Mouse (Mus musculus): ENCODE results near the gene Gm17364. TPM values are rescaled to one million over a fixed set of nuclear protein-coding genes. Genes with fewer than 3 reads are reported as not detected.

The Gm17364 gene
- not detected in 2 replicates for total RNA-seq (2012; rRNA removed)
- polyA plus RNA-seq (2012; ENCODE audit: insufficient read depth in 1 of 2, insufficient read length in 2 of 2, low read depth in 1 of 2, low replicate concordance in 2 of 2, missing spikeins in 1 of 2), result not detected

- Histone ChIP-seq H3K4me3 (ENCODE audit: control insufficient read depth in 1 of 2, insufficient read depth in 1 of 2, low read depth in 2 of 2, low read length in 2 of 2) (no peak within 1 kb of the TSS), H3K27ac (ENCODE audit: control insufficient read depth, low read depth, low read length) (no peak within 1 kb of the TSS), H3K36me3 (ENCODE audit: control insufficient read depth in 1 of 2, insufficient read depth in 2 of 2, low read length in 2 of 2) (no peaks in the 10 kb centered on the region; a peak in 1 of 4 replicates), H3K4me1 (ENCODE audit: control insufficient read depth in 1 of 2, insufficient read depth in 2 of 2, low read length in 2 of 2) (no peaks in the 10 kb centered on the region), H3K79me2 (ENCODE audit: control insufficient read depth, insufficient read depth, low read length, poor library complexity) (no peaks in the 10 kb centered on the region), H3K9ac (ENCODE audit: control insufficient read depth, low read depth, low read length, poor library complexity, severe bottlenecking) (no peak within 1 kb of the TSS), H3K9me3 (replicated peaks; ENCODE audit: insufficient read depth, low read length) (no peaks in the 10 kb centered on the region), H3K27me3 (ENCODE audit: control insufficient read depth in 1 of 2, insufficient read depth in 2 of 2, low read length in 2 of 2) (no peaks in the 10 kb centered on the region)
- TF ChIP-seq TAL1 (IDR thresholded peaks at IDR 0.05; ENCODE audit: low read length) (no peak), HCFC1 (IDR thresholded peaks at IDR 0.05; ENCODE audit: low read depth, low read length) (no peak), CTCF (IDR thresholded peaks at IDR 0.05 in 2 of 3, conservative IDR thresholded peaks at IDR 0.05 in 1 of 3; ENCODE audit: control insufficient read depth in 1 of 3, insufficient read depth in 1 of 3, low read depth in 2 of 3, low read length in 3 of 3, poor library complexity in 1 of 3, severe bottlenecking in 1 of 3) (no peak), NRF1 (IDR thresholded peaks at IDR 0.05; ENCODE audit: insufficient read depth, low read depth, low read length, poor library complexity, severe bottlenecking) (no peak), MYB (IDR thresholded peaks at IDR 0.05; ENCODE audit: low read depth, low read length) (no peak), CHD2 (IDR thresholded peaks at IDR 0.05; ENCODE audit: low read length) (no peak), ZNF384 (IDR thresholded peaks at IDR 0.05; ENCODE audit: low read depth, low read length) (no peak), POLR2A (IDR thresholded peaks at IDR 0.05; ENCODE audit: control insufficient read depth in 1 of 2, insufficient read depth in 1 of 2, low read depth in 1 of 2, low read length in 2 of 2, poor library complexity in 1 of 2) (no peak), MAFK (IDR thresholded peaks at IDR 0.05; ENCODE audit: borderline replicate concordance, low read depth, low read length) (no peak), JUND (IDR thresholded peaks at IDR 0.05; ENCODE audit: low read depth, low read length) (no peak), MEF2A (IDR thresholded peaks at IDR 0.05; ENCODE audit: extremely low read depth, insufficient replicate concordance, low read depth, low read length, poor library complexity, severe bottlenecking) (no peak), TCF12 (IDR thresholded peaks at IDR 0.05; ENCODE audit: low read depth, low read length) (no peak)
- no peak for DNase-seq (ENCODE audit: low read depth, low spot score)
Observed at GRCm38 (mm10) chr13:41273927-41274650, at the start of gene Gm17364. TSS of gene Gm17364 (minus strand) at chr13:41273977.

- H3K27ac ChIP-seq (ENCODE audit: control insufficient read depth, low read depth, low read length), result no peak overlapping the region
- DNase-seq (ENCODE audit: low read depth, low spot score), result no peak
- H3K9ac ChIP-seq (ENCODE audit: control insufficient read depth, low read depth, low read length, poor library complexity, severe bottlenecking), result no peak overlapping the region
- no peaks in the 10 kb centered on the region for H3K4me1 ChIP-seq (ENCODE audit: control insufficient read depth in 1 of 2, insufficient read depth in 2 of 2, low read length in 2 of 2)
- no peaks in the 10 kb centered on the region for H3K79me2 ChIP-seq (ENCODE audit: control insufficient read depth, insufficient read depth, low read length, poor library complexity)
- no peaks in the 10 kb centered on the region for H3K36me3 ChIP-seq (ENCODE audit: control insufficient read depth in 1 of 2, insufficient read depth in 2 of 2, low read length in 2 of 2)
- no peak overlapping the region for H3K4me3 ChIP-seq (ENCODE audit: control insufficient read depth in 1 of 2, insufficient read depth in 1 of 2, low read depth in 2 of 2, low read length in 2 of 2)
- peaks cover 0 to 3% of the 10 kb centered on the region in 2 experiments; a peak in 1 of 4 replicates for H3K27me3 ChIP-seq (ENCODE audit: control insufficient read depth in 1 of 2, insufficient read depth in 2 of 2, low read length in 2 of 2)
- TF ChIP-seq RCOR1 (IDR thresholded peaks at IDR 0.05; ENCODE audit: low read depth, low read length) (no peak), ETS1 (IDR thresholded peaks at IDR 0.05; ENCODE audit: low read depth, low read length) (no peak)
- no peaks in the 10 kb centered on the region for H3K9me3 ChIP-seq (replicated peaks; ENCODE audit: insufficient read depth, low read length)
Observed at GRCm38 (mm10) chr13:41321433-41321832, 47.7 kb upstream of the Gm17364 start.
